Mouse (Mus musculus): ENCODE measurements around the gene Diaph3.

DNA sequence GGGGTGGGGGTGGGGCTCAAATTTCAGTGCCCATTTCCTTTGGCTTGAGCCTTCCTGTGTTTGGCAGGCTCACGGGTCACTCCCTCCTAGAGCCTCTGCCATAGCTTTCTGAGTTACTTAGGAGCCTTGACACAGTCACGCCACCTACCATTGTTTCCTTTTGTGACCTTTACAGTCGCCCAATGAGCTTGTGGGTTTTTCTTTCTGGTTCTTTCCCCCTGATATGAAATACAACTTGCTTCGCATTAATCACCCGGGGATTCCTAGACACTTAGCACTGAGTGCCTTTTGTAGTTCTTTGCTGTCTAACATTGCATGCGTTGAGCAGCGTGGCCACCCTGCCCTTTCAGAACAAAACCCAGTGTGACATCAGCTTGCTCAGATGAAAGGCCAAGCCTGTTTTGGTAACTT, 498.2 kb downstream of the Diaph3 start:
- TF ChIP-seq POLR2A (IDR thresholded peaks at IDR 0.05; ENCODE audit: extremely low read depth, insufficient read depth, low read length) = no peak
- TF ChIP-seq CTCF (IDR thresholded peaks at IDR 0.05; ENCODE audit: low read depth, low read length) = no peak

All from liver, adult 2 months (tissue).